Mouse (Mus musculus): Measurements from ENCODE around the gene Tmem178. TPM values are rescaled to one million over a fixed set of nuclear protein-coding genes. Genes with fewer than 3 reads are reported as not detected.

The Tmem178 gene
- total RNA-seq, 2 experiments from 2014 or later: 7.6 to 10.0 TPM

- DNase-seq (ENCODE audit: low spot score in 2 of 2): no peak
Measured at GRCm38 (mm10) chr17:81045115-81045514, 100.7 kb downstream of the Tmem178 start.

DNA sequence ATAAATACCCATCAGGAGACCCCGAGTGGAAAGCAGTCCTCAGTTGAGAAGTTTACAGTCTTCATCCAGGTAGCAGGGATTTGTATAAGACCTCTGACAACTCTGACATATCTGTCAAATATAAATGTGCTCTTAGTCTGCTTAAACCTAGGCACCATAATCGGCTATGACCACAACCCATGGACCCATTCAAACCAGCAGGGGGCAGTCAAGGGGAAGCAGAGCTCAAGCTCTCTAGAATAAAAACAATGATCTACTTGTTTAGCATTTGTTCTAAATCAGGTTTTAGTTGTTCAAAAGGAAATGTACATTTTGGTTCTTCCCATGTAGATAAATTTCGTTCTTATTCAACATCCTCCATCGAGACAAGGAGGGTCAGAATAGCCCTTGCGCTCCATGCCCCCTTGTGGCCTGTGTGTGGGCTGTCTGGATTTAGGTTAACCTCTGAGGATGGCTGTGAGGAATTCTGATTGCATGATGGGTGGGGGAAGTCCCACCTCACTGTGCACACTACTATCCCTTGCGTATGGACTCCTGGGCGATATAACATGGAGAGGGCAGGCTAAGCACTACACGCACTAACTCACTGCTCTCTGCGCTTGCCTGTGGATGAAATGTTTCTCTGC, 101.2 kb downstream of the Tmem178 start:
- no peak for DNase-seq (ENCODE audit: low spot score in 2 of 2)

GRCm38 (mm10) chr17:81047930-81048564, 103.6 kb downstream of the Tmem178 start:
- DNase-seq (ENCODE audit: low spot score in 2 of 2): no peak

Other genes with a start within 250 kb of the Tmem178 start
- 10 to 100 TPM; 48.7 to 57.6 TPM for gene Map4k3, start 216.1 kb upstream of the Tmem178 start, total RNA-seq (2021)
- gene Thumpd2, start 120.5 kb downstream of the Tmem178 start, total RNA-seq (2021): 10 to 100 TPM; 17.4 to 19.2 TPM